Mouse (Mus musculus) midbrain, postnatal 0 days (tissue): ENCODE data around the gene Efemp1. TPM values are rescaled to one million over a fixed set of nuclear protein-coding genes. Genes with fewer than 3 reads are reported as not detected.
A peak's percentile ranks its signal among the peaks of the same experiment; 100 is the strongest.

Experiments
- ATAC-seq: fragments of 200-750 bp; cut with Nextera tagmentation; 2 replicates; pipeline ENCODE4 v1.8.0; 2017; ENCODE audit warnings: moderate number of reproducible peaks, mild to moderate bottlenecking, moderate TSS enrichment, moderate library complexity; ENCODE audit not compliant: low FRiP score
- DNase-seq: peaks from one replicate; pipeline ENCODE4 v3.0.0-alpha.2; 2015; ENCODE audit warnings: low spot score
- H3K27ac ChIP-seq: fragments of 300-500 bp; sonication (generic); 2 replicates; pipeline ENCODE4 v1.5.1; 2014; ENCODE audit warnings: low read depth, mild to moderate bottlenecking, low read length, mixed read lengths
- H3K27me3 ChIP-seq: fragments of 300-500 bp; sonication (generic); 2 replicates; pipeline ENCODE4 v1.6.1; 2014; ENCODE audit warnings: low read length, control low read depth, mixed read lengths; ENCODE audit not compliant: insufficient read depth
- H3K36me3 ChIP-seq: fragments of 300-500 bp; sonication (generic); 2 replicates; pipeline ENCODE4 v1.6.1; 2014; ENCODE audit warnings: low read length, control low read depth, mixed read lengths; ENCODE audit not compliant: insufficient read depth
- H3K4me1 ChIP-seq: fragments of 300-500 bp; sonication (generic); 2 replicates; pipeline ENCODE4 v1.6.1; 2014; ENCODE audit warnings: mild to moderate bottlenecking, control low read depth, antibody characterized with exemption, low read length, mixed read lengths; ENCODE audit not compliant: insufficient read depth
- H3K4me2 ChIP-seq: fragments of 300-500 bp; sonication (generic); 2 replicates; pipeline ENCODE4 v1.6.1; 2014; ENCODE audit warnings: low read depth, mild to moderate bottlenecking, low read length, mixed read lengths; ENCODE audit not compliant: poor library complexity, severe bottlenecking
- H3K4me3 ChIP-seq: fragments of 300-500 bp; sonication (generic); 2 replicates; pipeline ENCODE4 v1.5.1; 2014; ENCODE audit warnings: low read depth, mild to moderate bottlenecking, low read length, moderate library complexity
- H3K9ac ChIP-seq: fragments of 300-500 bp; sonication (generic); replicated peaks from 2 replicates; pipeline ENCODE4 v1.6.1; 2014; ENCODE audit warnings: mild to moderate bottlenecking, low read length, moderate library complexity, mixed read lengths; ENCODE audit not compliant: poor library complexity, severe bottlenecking
- H3K9me3 ChIP-seq: fragments of 300-500 bp; sonication (generic); 2 replicates; pipeline ENCODE4 v1.6.1; 2016; ENCODE audit warnings: low read length, control low read depth
- CTCF ChIP-seq: IDR thresholded peaks from 2 replicates; pipeline ENCODE4 v1.5.1; 2016; ENCODE audit warnings: antibody characterized with exemption, mild to moderate bottlenecking
- WGBS: fragments of 180-500 bp; shearing (Covaris S2); extraction: QIAGEN DNeasy Blood & Tissue Kit; methylation state at CpG from one replicate; pipeline ENCODE4 v1.1.7; 2014; 5-methylcytosine and 5-hydroxymethylcytosine counted together
- polyA plus RNA-seq: library from polyadenylated mRNA; unstranded; fragments of >200 nt; fragmentation: Nextera tagmentation; extraction: Ambion mirVana; gene quantifications from 2 replicates; pipeline ENCODE4 v1.2.1, GENCODE M21; 2015
- total RNA-seq: library from RNA; depleted of rRNA; stranded (reverse); fragments of >200 nt; gene quantifications from 2 replicates; pipeline ENCODE4 v1.2.3, GENCODE M21; 2014

Gene Efemp1
- total and polyA plus RNA-seq, 2 experiments from 2014 or later: 7.1 to 8.5 TPM

- no peaks in the 10 kb centered on the region for H3K36me3 ChIP-seq
- H3K27me3 ChIP-seq: no peaks in the 10 kb centered on the region
- no peak overlapping the region for H3K27ac ChIP-seq
- H3K4me2 ChIP-seq: no peak overlapping the region
- ATAC-seq: no peak
- DNase-seq: no peak
- no peaks in the 10 kb centered on the region for H3K9me3 ChIP-seq
- H3K9ac ChIP-seq: no peak overlapping the region
- no peaks in the 10 kb centered on the region for H3K4me1 ChIP-seq
- H3K4me3 ChIP-seq: no peak overlapping the region
- no peak for TF ChIP-seq CTCF
- 84% methylated on average over 2 of the region's 2 CpGs for WGBS
Measured at GRCm38 (mm10) chr11:28904596-28904995, 51.6 kb downstream of the Efemp1 start.

DNA sequence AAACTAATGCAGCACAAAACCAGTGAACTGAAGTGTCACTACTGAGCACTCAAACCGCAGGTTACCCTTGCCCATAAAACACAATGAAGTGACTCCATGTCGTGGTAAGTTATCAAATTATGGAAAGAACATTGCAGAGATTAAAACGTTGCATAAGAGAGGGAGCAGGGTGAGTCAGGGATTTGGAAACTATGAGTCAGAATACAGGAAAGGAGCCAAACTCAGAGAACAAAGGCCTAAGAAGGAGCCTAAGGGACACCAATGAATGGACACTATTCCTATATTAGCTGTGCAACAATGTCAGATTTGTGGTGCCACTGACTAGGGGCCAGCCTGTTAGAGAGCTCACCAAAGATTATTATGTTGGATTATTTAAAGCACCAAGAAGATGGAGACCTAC, 53.3 kb downstream of the Efemp1 start:
- Histone ChIP-seq H3K4me1 (no peaks in the 10 kb centered on the region), H3K36me3 (no peaks in the 10 kb centered on the region), H3K9ac (no peak overlapping the region), H3K27ac (no peak overlapping the region), H3K4me2 (no peak overlapping the region), H3K4me3 (no peak overlapping the region), H3K27me3 (no peaks in the 10 kb centered on the region), H3K9me3 (no peaks in the 10 kb centered on the region)
- ATAC-seq (no peak), DNase-seq (no peak)
- no peak for TF ChIP-seq CTCF
- WGBS: 66% methylated on average over 3 of the region's 3 CpGs

- no peak overlapping the region for H3K27ac ChIP-seq
- no peaks in the 10 kb centered on the region for H3K36me3 ChIP-seq
- no peaks in the 10 kb centered on the region for H3K27me3 ChIP-seq
- no peaks in the 10 kb centered on the region for H3K4me1 ChIP-seq
- ATAC-seq (no peak), DNase-seq (no peak)
- no peak for TF ChIP-seq CTCF
- 60% methylated on average over 3 of the region's 3 CpGs for WGBS
- no peak overlapping the region for H3K4me2 ChIP-seq
- no peaks in the 10 kb centered on the region for H3K9me3 ChIP-seq
- no peak overlapping the region for H3K9ac ChIP-seq
- H3K4me3 ChIP-seq: no peak overlapping the region
Measured at GRCm38 (mm10) chr11:28908908-28909545, 56.0 kb downstream of the Efemp1 start.

DNA sequence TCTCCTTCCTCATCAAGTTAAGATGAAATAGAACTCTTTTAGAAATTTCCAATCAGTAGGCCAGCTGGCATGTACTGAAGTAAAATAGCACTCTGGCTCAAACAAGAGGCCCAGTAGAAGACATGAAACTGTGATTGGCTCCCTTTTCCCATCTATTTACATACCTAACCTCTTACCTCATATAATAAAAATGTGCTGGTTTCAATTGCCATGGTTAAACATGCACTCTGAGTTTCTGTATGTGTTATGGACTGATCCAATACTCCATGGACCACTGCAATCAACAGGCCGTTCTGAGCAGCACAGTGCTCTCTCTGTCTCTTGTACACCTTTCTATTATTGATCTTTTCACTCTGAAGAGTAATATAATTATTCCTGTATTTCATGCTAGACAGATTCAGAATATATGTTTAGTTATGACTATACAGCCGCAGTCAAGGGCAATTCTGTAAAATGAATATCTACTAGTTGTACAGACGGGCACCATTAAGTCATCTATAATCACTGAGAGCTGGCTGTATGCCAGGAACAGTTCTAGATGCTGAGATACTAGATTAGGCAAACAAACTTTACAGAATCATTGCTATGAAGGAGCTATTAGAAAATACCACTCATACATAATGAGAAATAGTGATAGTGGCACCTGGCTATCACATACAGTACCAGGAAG, 59.6 kb downstream of the Efemp1 start:
- DNase-seq: no peak

DNA sequence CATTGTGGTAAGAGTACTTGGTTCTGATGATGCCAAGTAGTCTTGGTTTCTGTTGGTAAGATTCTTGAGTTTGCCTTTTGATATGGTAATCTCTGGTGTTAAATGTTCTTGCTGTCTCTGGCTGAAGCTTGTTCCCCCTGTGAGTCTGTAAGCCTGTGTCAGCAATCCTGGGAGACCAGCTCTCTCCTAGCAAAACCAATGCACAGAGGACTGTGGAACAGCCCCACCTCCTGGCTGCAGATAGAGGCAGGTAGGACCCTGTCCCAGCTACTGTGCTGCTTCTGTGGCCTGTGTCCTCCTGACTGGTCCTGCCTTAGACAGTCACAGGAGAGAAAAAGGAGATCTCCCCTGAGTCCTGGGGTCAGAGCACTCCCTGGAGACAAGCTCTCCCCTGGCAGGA, 81.4 kb downstream of the Efemp1 start:
- Histone ChIP-seq H3K4me3 (no peak overlapping the region), H3K36me3 (no peaks in the 10 kb centered on the region), H3K9ac (no peak overlapping the region), H3K4me1 (no peaks in the 10 kb centered on the region), H3K27me3 (no peaks in the 10 kb centered on the region), H3K27ac (no peak overlapping the region), H3K4me2 (no peak overlapping the region), H3K9me3 (no peaks in the 10 kb centered on the region)
- TF ChIP-seq CTCF: peak; percentile 25; the same call in 1 of the 2 replicates
- DNase-seq: no peak
- ATAC-seq: no peak

More for the DNA sequence above, 59.6 kb downstream of the Efemp1 start:
- Histone ChIP-seq H3K27ac (no peak overlapping the region), H3K36me3 (no peaks in the 10 kb centered on the region), H3K27me3 (no peaks in the 10 kb centered on the region), H3K4me3 (no peak overlapping the region), H3K9ac (no peak overlapping the region), H3K4me2 (no peak overlapping the region), H3K4me1 (no peaks in the 10 kb centered on the region), H3K9me3 (no peaks in the 10 kb centered on the region)
- 93% methylated on average over 3 of the region's 3 CpGs for WGBS
- TF ChIP-seq CTCF: no peak
- no peak for ATAC-seq

GRCm38 (mm10) chr11:28939651-28940050, 86.6 kb downstream of the Efemp1 start:
- Histone ChIP-seq H3K36me3 (no peaks in the 10 kb centered on the region), H3K9me3 (no peaks in the 10 kb centered on the region), H3K27me3 (no peaks in the 10 kb centered on the region), H3K27ac (no peak overlapping the region), H3K4me1 (no peaks in the 10 kb centered on the region), H3K4me3 (no peak overlapping the region), H3K9ac (no peak overlapping the region), H3K4me2 (no peak overlapping the region)
- 71% methylated on average over 1 of the region's 1 CpGs for WGBS
- TF ChIP-seq CTCF: no peak
- ATAC-seq: no peak
- DNase-seq: no peak
